Mouse (Mus musculus): Measurements from ENCODE around the gene Rpl7l1. TPM values are rescaled to one million over a fixed set of nuclear protein-coding genes. Genes with fewer than 3 reads are reported as not detected.
"Not testable (repeated sequence)": the region's sequence is repeated elsewhere in the genome, so short reads cannot be mapped to it uniquely, and the experiment has no call there.

The Rpl7l1 gene
- polyA plus RNA-seq, 1 experiment from 2014 or later, result 85.1 TPM

DNA sequence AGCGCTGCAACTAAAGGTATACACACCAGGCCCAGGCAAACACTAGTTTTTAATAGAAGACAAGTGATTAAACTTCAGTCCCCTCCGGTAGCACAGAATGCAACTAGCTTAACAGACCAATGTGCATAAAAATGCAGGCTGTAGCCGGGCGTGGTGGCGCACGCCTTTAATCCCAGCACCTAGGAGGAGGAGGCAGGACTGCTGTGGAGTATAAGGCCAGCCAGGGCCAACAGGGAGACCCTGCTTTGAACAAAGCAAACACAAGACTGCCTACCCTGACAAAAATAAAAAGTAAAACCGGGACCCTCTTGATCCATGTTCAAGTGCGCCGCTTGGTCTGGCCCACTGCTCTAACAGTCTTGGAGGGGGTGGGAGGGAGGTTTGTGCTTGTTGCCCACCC, 7.4 kb downstream of the Rpl7l1 start:
- Histone ChIP-seq H3K9ac (no peak overlapping the region), H3K9me3 (no peaks in the 10 kb centered on the region), H3K27ac (replicated peaks) (no peak overlapping the region), H3K36me3 (peaks cover 62% of the 10 kb centered on the region), H3K4me3 (no peak overlapping the region), H3K27me3 (replicated peaks) (no peaks in the 10 kb centered on the region), H3K4me1 (peaks cover 17% of the 10 kb centered on the region), H3K4me2 (no peak overlapping the region)
- ATAC-seq (ENCODE audit: extremely low read depth, insufficient number of reproducible peaks, low FRiP score, low TSS enrichment), result no peak
- WGBS, result 92% methylated on average over 9 of the region's 9 CpGs

DNA sequence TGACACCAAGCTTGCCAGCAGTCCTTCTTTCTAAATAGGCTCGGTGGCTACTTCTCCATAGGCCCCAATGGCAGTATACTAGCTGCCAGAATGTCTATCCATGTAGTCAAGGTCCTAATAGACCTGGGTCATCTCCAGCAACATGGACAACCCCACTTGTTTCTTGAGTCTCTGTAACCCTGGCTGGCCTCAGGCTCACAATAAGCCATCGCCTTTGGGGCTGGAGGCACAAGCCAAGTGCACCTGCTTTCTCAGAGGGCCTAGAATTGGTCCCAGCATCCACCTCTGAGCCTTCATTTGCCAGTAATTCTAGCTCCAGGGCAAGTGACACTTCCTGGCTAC, 8.4 kb downstream of the Rpl7l1 start:
- peak overlapping the region; percentile 95 for H3K9ac ChIP-seq
- H3K36me3 ChIP-seq, result peaks cover 52% of the 10 kb centered on the region
- peak overlapping the region; percentile 97; the same call in 1 of the 2 replicates for H3K4me3 ChIP-seq
- 39% methylated on average over 2 of the region's 2 CpGs for WGBS
- no peak for ATAC-seq (ENCODE audit: extremely low read depth, insufficient number of reproducible peaks, low FRiP score, low TSS enrichment)
- no peak overlapping the region for H3K27ac ChIP-seq (replicated peaks)
- no peaks in the 10 kb centered on the region for H3K27me3 ChIP-seq (replicated peaks)
- peak overlapping the region; percentile 90 for H3K4me2 ChIP-seq
- no peaks in the 10 kb centered on the region for H3K9me3 ChIP-seq
- H3K4me1 ChIP-seq, result peaks cover 17% of the 10 kb centered on the region

DNA sequence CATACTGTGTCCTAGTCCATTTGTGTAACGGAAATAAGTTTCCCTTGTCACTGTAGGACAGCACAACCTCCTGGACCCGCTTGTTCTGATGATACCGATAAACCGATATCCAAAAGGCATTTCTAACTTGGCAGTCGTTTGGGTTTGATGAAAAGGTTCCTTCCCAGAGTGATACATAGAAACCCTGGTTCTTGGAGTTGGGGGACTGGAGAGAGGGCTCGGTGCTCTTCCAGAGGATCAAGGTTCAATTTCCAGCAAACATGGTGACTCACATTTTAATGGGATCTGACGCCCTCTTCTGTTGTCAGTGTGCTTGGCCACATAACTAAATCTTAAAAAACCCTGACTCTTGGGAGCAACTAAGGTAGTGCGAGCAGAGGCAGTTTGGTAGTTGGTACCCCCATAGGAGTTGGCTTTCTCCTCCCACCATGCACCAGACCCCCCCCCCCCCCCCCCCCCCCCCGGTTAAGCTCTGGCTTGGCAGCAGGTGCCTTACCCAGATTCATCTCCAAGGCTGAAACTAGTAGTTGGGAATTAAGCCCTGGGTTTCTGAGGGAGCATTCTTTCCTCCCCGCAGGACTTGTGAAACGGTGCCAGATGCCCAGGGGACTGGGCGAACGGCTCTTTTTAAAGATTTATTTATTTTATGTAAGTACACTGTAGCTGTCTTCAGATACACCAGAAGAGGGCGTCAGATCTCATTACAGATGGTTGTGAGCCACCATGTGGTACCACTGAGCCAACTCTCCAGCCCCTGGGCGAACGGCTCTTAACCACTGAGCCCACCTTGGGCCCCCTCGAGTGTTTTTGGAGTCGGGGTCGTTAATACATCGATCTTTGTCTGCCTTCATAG, 9.0 kb downstream of the Rpl7l1 start:
- Histone ChIP-seq H3K9me3 (no peaks in the 10 kb centered on the region), H3K27me3 (replicated peaks) (no peaks in the 10 kb centered on the region), H3K4me1 (peaks cover 17% of the 10 kb centered on the region), H3K4me2 (peak overlapping the region; percentile 90), H3K36me3 (peaks cover 46% of the 10 kb centered on the region), H3K9ac (peak overlapping the region; percentile 95), H3K27ac (replicated peaks) (peak overlapping the region; percentile 78), H3K4me3 (peak overlapping the region; percentile 97)
- ATAC-seq (ENCODE audit: extremely low read depth, insufficient number of reproducible peaks, low FRiP score, low TSS enrichment), result no peak
- 10% methylated on average over 19 of the region's 20 CpGs for WGBS

DNA sequence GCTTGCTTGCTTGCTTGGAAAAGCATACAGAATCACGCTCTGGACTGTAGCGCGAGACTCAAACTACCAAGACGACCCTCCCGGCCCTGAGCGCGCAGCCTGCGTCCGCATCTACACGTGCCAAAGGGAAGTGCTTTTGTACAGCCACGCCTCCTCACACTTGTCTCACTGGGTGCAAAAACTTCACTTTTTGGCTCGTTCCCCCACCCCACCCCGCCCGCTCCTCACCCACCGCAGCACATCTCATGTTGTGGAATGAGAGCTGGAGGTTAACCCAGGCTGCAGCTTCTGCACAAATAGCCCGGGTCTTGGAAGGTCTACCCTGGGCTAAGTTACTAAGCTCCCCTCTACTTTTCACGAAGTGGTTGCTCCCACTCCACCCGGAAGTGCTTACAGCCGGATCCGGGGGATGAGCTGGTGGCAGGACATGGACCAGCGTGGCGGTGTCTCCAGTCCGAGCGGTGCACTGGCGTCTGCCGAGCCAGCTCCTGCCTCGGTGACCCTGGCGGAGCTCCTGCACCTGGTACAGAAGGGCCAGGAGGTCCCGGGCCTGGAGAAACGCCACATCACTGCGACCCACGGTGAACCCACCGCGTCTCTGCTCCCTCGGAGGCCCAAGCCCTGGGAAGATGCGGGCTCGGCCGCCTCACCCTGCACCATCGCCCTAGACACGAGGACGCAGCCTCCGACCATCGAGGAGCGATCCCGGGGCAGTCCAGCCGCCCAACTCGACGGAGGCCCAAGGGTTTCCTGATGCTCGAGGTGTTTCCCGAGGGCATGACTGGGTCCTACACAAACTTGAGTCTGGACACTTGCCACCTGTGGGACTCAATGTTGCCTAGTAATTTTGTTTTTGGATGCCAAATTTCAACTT, 9.8 kb downstream of the Rpl7l1 start, which contains the start of gene 2310039H08Rik:
TSS of gene 2310039H08Rik (plus strand) at position 232 of the 874 bp plus-strand sequence.
- Histone ChIP-seq H3K4me3 (peak within 1 kb of the TSS; percentile 97), H3K36me3 (peaks cover 37% of the 10 kb centered on the region), H3K27ac (replicated peaks) (peak within 1 kb of the TSS; percentile 78), H3K27me3 (replicated peaks) (no peaks in the 10 kb centered on the region), H3K4me1 (peaks cover 17% of the 10 kb centered on the region), H3K4me2 (peak within 1 kb of the TSS; percentile 90), H3K9ac (peak within 1 kb of the TSS; percentile 95), H3K9me3 (no peaks in the 10 kb centered on the region)
- peak; percentile 73 for ATAC-seq (ENCODE audit: extremely low read depth, insufficient number of reproducible peaks, low FRiP score, low TSS enrichment)
- under 1% methylated on average over 50 of the region's 50 CpGs for WGBS

DNA sequence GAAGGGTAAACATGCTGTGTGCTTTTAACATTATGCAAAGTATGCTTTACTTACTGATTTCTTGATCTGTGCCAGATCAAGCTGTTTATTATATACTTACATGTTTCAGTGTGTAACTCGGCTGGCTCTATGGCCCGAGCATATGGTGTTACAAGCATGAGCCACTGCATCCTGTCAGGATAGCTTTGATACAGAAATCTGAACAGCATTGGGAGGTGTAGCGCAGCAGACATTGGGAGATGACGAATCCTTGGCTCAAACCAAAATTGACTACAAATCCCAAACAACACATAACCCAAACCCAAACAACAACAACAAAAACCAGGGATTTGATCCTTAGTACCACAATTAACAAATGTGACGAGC, 10.5 kb downstream of the Rpl7l1 start:
- Histone ChIP-seq H3K4me2 (peak overlapping the region; percentile 90), H3K27me3 (replicated peaks) (no peaks in the 10 kb centered on the region), H3K4me3 (peak overlapping the region; percentile 97), H3K4me1 (peaks cover 17% of the 10 kb centered on the region), H3K9ac (peak overlapping the region; percentile 95), H3K27ac (replicated peaks) (peak overlapping the region; percentile 78), H3K36me3 (peaks cover 31% of the 10 kb centered on the region), H3K9me3 (no peaks in the 10 kb centered on the region)
- WGBS, result 6% methylated on average over 5 of the region's 5 CpGs
- ATAC-seq (ENCODE audit: extremely low read depth, insufficient number of reproducible peaks, low FRiP score, low TSS enrichment), result no peak

DNA sequence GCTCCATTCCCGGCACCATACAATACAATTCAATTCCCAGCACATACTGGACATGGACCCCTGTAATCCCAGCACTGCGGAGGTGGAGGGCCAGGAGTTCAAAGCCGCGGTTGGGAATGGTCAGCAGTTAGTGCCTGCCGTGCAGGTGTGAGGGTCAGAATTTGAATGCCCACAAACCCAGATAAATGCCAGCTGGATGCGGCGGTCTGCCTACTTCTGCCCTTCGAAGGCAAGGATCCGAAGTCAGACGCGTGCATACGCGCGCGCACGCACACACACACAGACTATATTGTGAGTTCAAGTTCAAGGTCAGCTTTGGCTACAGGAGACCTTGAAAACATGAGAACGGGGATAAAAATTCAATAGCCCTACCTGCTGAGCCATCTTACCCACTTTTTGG, 10.9 kb downstream of the Rpl7l1 start:
- peak overlapping the region; percentile 78; the same call in 1 of the 2 replicates for H3K27ac ChIP-seq (replicated peaks)
- peaks cover 27% of the 10 kb centered on the region for H3K36me3 ChIP-seq
- H3K4me2 ChIP-seq, result peak overlapping the region; percentile 90
- peak overlapping the region; percentile 95 for H3K9ac ChIP-seq
- H3K4me3 ChIP-seq, result peak overlapping the region; percentile 97
- H3K9me3 ChIP-seq, result no peaks in the 10 kb centered on the region
- peaks cover 17% of the 10 kb centered on the region for H3K4me1 ChIP-seq
- ATAC-seq (ENCODE audit: extremely low read depth, insufficient number of reproducible peaks, low FRiP score, low TSS enrichment), result no peak
- H3K27me3 ChIP-seq (replicated peaks), result no peaks in the 10 kb centered on the region
- WGBS, result 56% methylated on average over 17 of the region's 17 CpGs

DNA sequence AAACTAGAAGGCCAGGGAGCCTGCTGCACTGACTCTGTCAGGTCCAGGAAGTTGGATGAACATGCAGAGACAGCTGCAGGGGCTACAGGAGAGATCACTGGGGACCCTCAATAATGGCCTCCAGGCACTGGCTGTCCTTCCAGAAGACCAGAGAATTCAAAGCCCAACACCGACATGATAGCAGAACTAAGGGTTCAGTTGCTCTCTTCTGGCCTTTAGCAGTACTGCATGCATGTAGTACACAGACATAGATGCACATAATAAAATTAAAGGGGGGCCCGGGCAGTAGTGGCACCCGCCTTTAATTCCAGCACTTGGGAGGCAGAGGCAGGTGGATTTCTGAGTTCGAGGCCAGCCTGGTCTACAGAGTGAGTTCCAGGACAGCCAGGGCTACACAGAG, 11.4 kb downstream of the Rpl7l1 start:
- H3K9ac ChIP-seq, result no peak overlapping the region
- no peak overlapping the region for H3K27ac ChIP-seq (replicated peaks)
- H3K27me3 ChIP-seq (replicated peaks), result no peaks in the 10 kb centered on the region
- ATAC-seq (ENCODE audit: extremely low read depth, insufficient number of reproducible peaks, low FRiP score, low TSS enrichment), result no peak
- 88% methylated on average over 4 of the region's 4 CpGs for WGBS
- no peak overlapping the region for H3K4me2 ChIP-seq
- no peaks in the 10 kb centered on the region for H3K9me3 ChIP-seq
- H3K4me3 ChIP-seq, result no peak overlapping the region
- H3K4me1 ChIP-seq, result peaks cover 17% of the 10 kb centered on the region
- peaks cover 21% of the 10 kb centered on the region for H3K36me3 ChIP-seq

DNA sequence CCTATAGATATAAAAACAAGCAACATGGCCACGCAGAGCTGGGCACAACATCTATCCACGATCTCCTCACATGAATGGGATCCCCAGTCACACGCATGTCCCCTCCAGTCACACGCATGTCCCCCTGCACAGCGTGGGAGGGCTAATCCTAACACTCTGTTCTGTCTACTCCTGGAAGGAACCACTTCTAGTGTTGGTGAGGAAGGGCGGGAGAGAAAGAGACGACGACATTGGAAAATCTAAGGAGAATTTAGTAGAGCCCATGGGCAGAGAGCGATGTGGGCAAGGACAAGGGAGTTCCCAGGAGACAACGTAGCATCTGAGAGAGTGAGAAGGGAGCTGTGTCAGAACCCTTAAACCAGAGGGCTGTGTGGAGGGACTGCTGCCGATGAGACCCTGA, 11.9 kb downstream of the Rpl7l1 start:
- Histone ChIP-seq H3K9me3 (no peaks in the 10 kb centered on the region), H3K4me2 (no peak overlapping the region), H3K4me1 (peaks cover 17% of the 10 kb centered on the region), H3K36me3 (peaks cover 16% of the 10 kb centered on the region), H3K27ac (replicated peaks) (no peak overlapping the region), H3K4me3 (no peak overlapping the region), H3K27me3 (replicated peaks) (no peaks in the 10 kb centered on the region), H3K9ac (no peak overlapping the region)
- no peak for ATAC-seq (ENCODE audit: extremely low read depth, insufficient number of reproducible peaks, low FRiP score, low TSS enrichment)
- WGBS, result 89% methylated on average over 11 of the region's 11 CpGs

DNA sequence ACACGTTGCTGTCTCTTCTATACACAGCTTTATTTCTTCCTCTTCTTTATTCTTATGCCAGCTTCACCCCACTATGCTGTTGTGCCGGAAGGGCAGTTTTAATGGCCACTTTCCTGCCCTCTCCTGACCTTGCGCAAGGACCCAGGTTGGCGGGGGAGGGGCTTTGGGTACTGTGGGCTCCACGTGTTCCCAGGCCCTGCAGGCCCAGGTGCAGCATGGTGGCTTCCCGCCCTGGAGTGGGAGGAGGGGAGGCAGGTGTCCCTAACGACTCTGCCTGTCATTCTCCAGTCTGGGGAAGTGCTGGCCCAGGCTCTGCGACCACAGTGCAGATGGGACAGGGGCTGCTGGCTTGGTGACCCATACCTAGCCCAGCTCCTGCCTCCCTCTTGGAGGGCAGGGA, 14.6 kb downstream of the Rpl7l1 start:
- H3K4me3 ChIP-seq, result no peak overlapping the region
- H3K27ac ChIP-seq (replicated peaks), result no peak overlapping the region
- 54% methylated on average over 8 of the region's 8 CpGs for WGBS

DNA sequence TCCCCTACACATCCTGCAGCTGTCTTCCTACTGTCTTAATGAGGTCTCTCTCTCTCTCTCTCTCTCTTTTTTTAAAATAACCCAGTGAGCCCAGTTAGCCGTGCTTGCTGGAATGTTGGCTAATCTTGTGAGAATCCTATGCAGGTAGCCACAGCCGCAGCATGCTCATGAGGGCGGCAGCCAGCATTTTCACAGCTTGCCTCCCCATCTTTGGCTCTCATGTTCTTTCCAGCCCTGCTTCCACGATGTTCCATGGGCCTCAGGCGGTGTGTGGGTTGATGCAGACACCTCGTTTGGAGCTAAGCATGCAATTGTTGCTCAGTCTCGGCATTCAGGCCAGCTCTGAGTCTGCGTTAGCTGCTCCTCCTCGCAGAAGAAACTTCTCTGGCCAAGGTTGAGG, 17.6 kb downstream of the Rpl7l1 start:
- not testable (repeated sequence) for H3K4me1 ChIP-seq; H3K9ac ChIP-seq; H3K4me3 ChIP-seq; H3K9me3 ChIP-seq; H3K27me3 ChIP-seq (replicated peaks); H3K4me2 ChIP-seq; ATAC-seq (ENCODE audit: extremely low read depth, insufficient number of reproducible peaks, low FRiP score, low TSS enrichment); H3K27ac ChIP-seq (replicated peaks); H3K36me3 ChIP-seq
- WGBS, result 51% methylated on average over 9 of the region's 9 CpGs

More for the DNA sequence above, 14.6 kb downstream of the Rpl7l1 start:
- Histone ChIP-seq H3K9ac (no peak overlapping the region), H3K27me3 (replicated peaks) (no peaks in the 10 kb centered on the region), H3K4me1 (peaks cover 7% of the 10 kb centered on the region), H3K36me3 (no peaks in the 10 kb centered on the region), H3K4me2 (no peak overlapping the region), H3K9me3 (no peaks in the 10 kb centered on the region)
- ATAC-seq (ENCODE audit: extremely low read depth, insufficient number of reproducible peaks, low FRiP score, low TSS enrichment), result no peak

DNA sequence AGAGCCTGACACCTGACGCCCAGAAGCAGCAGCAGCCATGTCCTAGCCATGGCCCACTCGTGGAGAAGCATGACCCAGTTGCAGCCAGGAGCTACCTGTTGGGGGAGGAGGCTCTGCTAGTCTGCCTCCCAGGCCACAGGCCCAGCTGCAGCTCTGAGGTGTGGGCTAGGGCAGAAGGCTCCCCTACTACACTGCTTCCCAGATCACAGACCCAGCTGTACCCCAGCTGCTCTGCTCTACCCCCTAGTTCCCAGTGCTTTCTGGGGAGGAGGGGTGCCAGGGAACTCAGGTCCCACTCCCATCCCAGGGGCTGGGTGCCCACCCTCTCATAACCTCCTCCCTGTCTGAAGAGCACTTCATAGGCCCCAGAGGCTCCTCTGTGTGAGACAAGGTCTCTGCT, 18.9 kb downstream of the Rpl7l1 start, which contains the start of gene Ptcra:
TSS of gene Ptcra (minus strand) at position 169 of the 400 bp plus-strand sequence.
- Histone ChIP-seq H3K9me3 (no peaks in the 10 kb centered on the region), H3K9ac (no peak within 1 kb of the TSS), H3K4me1 (no peaks in the 10 kb centered on the region), H3K27me3 (replicated peaks) (no peaks in the 10 kb centered on the region), H3K27ac (replicated peaks) (no peak within 1 kb of the TSS), H3K36me3 (no peaks in the 10 kb centered on the region), H3K4me3 (no peak within 1 kb of the TSS), H3K4me2 (no peak within 1 kb of the TSS)
- 55% methylated on average over 2 of the region's 2 CpGs for WGBS
- ATAC-seq (ENCODE audit: extremely low read depth, insufficient number of reproducible peaks, low FRiP score, low TSS enrichment), result no peak

All from heart, embryonic 13.5 days (tissue).